Mouse (Mus musculus) gastrocnemius, postnatal 10 days (tissue): ENCODE measurements around the gene Spr. TPM values are rescaled to one million over a fixed set of nuclear protein-coding genes. Genes with fewer than 3 reads are reported as not detected.
"Not testable (repeated sequence)": the region's sequence is repeated elsewhere in the genome, so short reads cannot be mapped to it uniquely, and the experiment has no call there.

ENCODE experiments used
- DNase-seq: peaks from one replicate; pipeline ENCODE4 v3.0.0; 2021; ENCODE audit warnings: mixed read lengths
- total RNA-seq, 2 experiments: library from RNA; stranded (reverse); gene quantifications; 2 replicates each; pipeline ENCODE4 v1.2.3; 2021

The Spr gene
- total RNA-seq, 2 experiments from 2014 or later: 20.0 to 22.2 TPM

GRCm38 (mm10) chr6:85132237-85132636, 5.3 kb downstream of the Spr start:
- DNase-seq: not testable (repeated sequence)

DNA sequence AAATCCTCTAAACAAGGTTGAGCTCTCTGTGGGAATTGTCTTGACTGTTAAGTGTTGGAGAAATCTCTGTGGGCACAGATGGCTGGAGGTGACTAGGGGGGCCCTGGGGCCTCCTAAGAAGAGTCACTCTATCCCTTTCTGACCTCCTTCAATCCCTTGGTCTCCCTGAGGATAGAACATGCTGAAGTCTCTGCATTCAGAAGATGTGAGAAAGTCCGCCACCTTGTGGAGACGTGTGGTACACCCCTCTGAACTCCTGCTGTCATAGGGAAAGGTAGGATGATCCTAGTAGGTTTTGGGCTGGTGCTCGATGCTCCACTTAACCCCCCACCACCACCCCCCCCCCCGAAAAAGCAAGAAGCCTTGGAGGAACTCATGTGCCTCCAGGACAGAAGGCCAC, 5.9 kb downstream of the Spr start:
- peak; percentile 73 for DNase-seq

DNA sequence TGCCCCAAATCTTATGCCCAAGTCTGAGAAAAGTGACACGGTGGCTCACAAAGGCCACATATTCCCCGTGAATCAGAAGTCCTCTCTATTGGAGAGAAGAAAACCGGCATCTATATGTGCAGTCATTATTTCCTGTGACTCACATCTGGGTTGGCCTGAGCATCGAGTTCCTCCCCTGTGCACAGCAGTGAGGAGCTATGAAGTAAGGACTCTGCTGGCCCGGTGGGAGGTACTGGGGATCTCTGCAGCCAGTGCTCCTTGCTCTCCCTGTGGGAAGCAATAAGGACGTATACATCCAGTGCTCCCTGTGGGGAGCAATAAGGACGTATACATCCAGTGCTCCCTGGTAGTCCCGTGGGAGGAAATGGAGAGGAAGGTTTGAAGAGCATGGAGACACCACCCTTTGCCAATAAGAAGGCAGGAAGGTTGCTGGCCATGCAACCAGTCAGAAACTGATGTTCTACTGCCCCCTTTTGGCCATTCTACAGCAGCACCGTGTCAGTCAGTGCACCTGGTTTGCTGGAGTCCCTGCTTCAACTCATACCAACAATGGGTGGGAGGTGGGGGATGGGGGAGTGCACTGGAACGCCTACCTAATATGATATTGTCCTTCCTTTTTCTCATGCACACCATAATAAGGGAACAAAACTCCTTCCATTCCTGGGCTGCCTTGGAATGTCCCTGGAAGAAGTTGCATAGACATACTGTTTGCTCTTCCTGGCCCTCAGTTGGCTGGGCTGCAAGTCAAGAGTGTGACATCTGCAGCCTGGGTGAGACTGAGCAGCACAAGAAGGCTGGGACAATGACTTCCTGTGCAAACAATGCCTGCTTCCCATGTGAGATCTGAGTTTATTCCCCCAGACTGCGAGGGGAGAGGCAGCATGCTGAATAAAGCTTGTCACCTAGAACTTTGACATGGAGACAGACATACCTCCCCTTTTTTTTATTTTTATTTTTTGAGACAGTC, 19.7 kb downstream of the Spr start:
- not testable (repeated sequence) for DNase-seq

DNA sequence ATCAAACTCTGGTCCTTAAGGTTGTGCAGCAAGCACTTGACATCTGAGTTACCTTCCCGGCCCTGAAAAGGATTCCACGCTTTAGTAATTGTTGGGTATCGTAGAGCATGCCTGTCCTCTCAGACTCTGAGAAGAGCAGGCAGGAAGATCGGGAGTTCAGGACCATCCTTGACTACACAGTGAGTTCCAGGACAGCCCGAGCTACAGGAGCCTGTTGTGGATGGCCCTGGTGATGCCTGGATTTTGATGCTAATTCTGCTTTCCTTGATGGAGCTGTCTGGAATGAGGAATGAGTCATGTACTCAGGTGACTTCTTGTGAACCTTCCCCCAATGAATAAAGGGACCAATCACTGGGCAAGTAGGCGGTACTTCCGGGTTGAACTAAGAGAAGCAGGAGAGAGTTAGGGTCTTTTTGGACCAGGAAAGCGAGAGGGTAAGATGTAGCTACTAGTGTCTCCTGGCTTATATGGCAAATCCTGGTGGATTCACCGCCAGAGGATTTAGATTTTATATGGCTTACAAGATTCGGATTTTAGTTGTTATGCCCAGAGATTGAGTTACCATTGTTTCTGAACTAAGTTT, 32.4 kb downstream of the Spr start:
- DNase-seq: no peak

DNA sequence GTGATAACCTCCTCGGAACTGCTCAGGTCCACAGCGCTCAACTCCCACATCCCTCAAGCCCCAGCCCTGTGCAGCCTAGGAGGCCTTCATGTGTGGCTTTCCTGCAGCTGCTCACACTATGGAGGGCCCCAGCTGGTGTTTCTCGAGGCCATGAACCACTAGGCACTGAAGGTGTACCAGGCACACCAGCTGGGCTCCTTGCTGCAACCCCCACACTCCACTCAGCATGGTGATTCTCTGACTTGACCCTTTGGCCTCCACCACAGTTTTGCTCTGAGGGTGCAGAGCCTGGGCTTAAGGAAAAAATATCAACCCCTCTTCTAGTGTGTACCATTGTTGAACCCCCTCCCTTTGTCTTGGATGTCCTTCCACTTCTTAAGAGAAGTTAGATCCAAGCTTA, 34.2 kb downstream of the Spr start:
- no peak for DNase-seq

GRCm38 (mm10) chr6:85096441-85096840, 41.1 kb downstream of the Spr start:
- DNase-seq: no peak

DNA sequence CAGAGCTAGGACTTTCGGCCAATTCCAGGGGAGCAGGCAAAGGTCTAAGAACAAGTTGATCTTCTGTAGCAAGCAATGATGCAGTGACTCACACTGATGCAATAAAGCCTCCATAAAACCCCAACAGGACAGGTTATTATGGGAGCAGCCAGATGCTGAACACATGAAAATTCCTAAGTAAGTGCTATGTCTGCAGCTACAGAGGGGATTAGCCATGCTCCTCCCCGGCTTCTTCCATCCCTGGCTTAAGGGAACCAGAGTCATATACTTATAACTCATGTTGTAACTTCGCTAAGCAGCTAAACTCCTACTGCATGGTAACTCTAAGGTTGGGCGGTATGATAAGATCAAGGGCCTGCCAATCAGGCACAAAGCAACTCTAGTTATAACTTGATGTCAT, 50.1 kb downstream of the Spr start:
- no peak for DNase-seq

DNA sequence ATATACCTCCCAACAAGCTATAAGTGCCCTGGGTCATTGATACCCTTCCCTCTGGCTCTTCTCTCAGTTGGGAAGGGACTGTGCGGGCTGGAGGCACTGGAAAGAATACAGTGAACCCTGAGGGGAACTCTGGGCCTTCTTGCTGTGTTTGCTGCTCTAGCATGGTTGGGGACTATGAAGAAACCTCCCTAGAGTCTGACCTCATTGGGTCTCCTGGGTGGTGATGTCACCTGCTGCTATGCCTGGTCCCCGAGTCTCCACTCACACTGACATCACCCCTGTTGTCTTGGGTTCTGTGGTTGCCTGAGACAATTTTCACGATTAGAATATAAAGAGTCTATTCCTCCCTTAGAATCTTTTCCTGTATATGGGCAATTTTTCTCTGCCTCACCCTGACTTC, 50.9 kb downstream of the Spr start:
- no peak for DNase-seq

Other genes starting within 250 kb of the Spr start
- 10 to 100 TPM; 16.2 to 18.4 TPM for gene Exoc6b, start 68.3 kb downstream of the Spr start, total RNA-seq
- gene Emx1, start 49.7 kb upstream of the Spr start, total RNA-seq: not detected
- gene Sfxn5, start 195.7 kb upstream of the Spr start, total RNA-seq: 1 to 10 TPM; 2.8 to 5.1 TPM
- 10 to 100 TPM; 36.9 to 42.1 TPM for gene Rab11fip5, start 236.9 kb upstream of the Spr start, total RNA-seq